Mouse (Mus musculus): Measurements from ENCODE around the gene Cenpt.

DNA sequence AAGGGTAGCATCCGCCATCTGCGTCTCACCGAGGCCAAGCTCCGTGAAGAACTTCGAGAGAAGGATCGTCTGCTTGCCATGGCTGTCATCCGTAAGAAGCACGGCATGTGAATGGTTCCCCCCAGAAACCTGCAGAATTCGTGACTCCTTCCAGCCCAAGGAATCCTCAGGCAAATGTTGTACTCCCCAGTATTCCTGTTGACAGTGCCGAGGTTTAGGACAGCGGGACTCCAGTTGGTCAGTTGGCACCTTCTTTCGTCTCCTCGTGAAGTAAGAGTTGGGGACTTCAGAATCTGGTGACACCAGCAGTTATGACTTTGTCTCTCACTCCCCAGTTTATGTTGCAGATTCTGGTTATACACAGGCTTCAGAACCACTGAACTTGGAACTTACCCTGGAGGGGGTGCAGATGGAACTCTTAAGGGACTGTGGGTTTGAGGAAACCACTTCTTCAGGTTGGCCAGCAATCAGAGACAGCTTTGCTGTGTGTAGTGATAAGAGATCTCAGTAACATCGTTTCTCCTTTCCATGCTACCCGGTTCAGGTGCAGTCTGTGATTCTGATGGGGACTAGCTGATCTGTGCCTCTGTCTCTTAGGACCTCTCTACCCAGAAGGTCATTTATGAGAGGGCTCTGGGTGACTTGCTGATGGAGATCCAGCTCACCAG, 3.2 kb upstream of the Cenpt start:
- TF ChIP-seq CTCF (IDR thresholded peaks at IDR 0.05; ENCODE audit: borderline replicate concordance, insufficient read depth, low read depth, low read length) (no peak), POLR2A (IDR thresholded peaks at IDR 0.05; ENCODE audit: borderline replicate concordance, insufficient read depth, low read length) (no peak)

All from cerebellum, adult 2 months (tissue).